Mouse (Mus musculus): ENCODE results near the gene Tm9sf3.

The Tm9sf3 gene

DNA sequence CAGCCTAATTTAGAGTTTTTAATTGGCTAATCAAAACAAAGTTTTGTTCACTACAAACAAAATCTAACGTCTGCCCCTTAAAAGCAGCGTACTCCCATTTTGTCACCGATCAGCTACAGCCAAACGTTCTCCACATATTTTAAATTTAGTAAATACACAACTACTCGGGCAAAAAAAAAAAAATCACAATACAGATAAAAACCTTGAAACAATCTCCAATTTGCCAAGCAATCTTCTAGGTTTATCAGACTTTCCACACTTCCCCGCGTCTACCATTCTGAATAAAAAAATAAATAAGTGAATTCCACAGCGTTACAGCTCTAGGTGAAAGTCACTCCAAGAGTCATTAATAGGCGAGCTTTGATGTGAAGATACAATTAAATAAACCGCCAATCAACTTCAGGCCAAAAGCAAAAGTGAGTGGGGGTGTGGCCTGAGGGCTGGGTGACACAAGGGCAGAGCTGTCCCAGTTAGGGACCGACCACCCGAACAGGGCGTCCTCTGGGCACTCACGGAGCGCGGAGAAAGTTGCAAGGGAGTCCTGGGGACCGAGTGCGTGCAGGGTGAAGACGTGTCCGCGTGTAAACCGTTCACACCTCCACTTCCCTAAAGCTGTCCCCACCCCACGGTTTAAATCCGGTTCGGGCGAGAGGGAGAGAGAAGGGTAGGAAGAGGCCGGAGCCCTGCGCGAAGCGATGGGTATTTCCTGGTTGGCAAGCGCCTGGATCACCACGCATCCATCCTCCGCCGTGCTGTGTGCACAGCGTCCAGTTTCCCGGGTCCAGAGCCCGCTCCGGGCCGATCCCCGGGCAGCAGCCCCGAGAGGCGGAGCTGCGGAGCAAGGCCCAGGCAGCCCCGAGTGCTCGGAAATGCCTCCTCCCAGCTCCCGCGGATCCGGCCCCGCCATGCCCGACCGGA is 826 bp downstream of the Tm9sf3 start:
- DNase-seq (ENCODE audit: inconsistent ontology term): peak; percentile 78

DNA sequence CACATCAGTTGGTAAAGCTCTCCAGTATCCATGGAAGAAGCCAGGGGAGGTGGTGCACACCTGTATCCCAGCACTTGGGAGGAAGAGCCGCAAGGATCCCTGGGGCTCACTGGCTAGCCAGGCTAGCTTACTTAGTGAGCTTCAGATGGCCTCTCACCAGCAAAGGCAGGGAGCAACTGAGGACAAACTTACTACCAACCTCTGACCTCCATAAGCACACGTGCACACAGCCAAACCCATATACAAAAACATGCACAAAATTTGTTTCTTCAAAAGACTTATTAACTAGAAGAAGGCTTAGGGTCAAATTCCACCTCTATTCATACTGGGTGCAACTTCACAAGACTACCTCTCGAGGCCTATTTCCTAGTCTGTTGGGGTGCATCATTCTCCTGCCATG is 3.1 kb downstream of the Tm9sf3 start:
- no peak for DNase-seq (ENCODE audit: inconsistent ontology term)

DNA sequence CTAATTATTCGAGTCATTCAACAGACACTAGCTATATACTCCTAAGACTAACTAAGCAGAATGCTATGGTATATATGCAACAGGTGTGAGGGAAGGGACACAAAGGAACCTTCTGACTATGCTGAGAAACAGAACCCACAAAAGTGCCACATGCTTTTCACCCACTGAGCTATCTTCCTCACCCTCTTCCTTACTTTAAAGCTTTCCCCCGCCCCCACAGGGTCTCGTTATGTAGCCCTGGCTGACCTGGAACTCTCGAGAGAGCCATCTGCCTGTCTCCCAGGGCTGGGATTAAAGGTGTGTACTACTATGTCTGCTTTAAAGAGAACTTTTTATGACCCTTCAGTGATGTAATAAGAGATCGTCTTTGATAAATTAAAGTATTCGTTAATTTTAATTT is 4.5 kb downstream of the Tm9sf3 start:
- no peak for DNase-seq (ENCODE audit: inconsistent ontology term)

DNA sequence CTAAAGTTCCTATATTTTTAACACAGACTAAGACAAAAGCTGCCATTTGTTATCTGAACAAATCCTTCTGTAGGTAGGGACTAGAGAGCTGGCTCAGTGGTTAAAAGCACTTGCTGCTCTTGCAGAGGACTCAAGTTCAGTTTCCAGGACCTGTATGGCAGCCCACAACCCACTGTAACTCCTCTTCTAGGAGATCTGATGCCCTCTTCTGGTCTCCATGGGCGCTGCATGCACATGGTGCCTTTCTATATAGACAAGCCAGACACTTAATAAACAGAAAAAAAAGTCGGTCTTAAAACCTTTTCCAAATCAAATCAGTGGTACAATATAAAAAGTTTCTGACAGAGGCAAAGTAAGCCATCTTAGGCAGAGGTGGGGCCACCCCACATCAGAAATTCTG is 5.1 kb downstream of the Tm9sf3 start:
- DNase-seq (ENCODE audit: inconsistent ontology term): no peak

DNA sequence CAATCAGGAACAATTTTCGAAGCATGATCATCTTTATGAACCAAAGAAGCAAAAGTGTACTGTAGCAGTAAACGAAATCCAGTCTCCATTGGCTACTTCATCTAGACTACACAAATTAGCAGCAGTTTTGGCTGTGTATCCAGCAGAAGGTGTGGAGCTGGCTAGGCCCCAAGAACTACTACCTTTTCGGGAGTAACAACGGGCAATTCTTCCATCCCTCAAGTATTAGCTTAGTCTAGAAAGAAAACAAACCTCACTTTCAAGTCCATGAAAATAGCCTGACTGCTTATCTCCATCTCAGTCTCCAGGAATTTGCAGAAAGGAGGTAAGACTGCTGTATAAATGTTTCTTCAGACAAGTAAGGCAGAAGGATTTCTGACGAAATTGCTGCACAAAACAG is 9.2 kb downstream of the Tm9sf3 start:
- no peak for DNase-seq (ENCODE audit: inconsistent ontology term)

DNA sequence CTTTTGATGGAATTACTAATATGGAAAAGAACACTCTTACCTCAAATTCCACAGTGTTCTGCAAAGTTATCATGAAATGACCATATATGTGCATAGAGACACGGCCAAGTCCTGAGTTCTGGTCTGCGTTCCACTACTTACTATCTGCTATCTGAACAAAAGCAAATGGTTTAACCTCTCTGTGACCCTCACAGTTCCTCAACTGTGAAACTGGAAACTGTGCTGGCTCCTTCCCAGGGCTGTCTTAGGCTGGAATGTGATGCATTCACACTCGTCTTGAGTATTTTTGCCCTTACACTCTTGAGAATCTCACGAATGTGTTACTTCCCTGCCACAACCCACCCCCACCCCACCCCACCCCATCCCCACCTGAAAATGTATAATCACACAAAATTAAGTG is 14.8 kb downstream of the Tm9sf3 start:
- peak; percentile 53 for DNase-seq (ENCODE audit: inconsistent ontology term)

DNA sequence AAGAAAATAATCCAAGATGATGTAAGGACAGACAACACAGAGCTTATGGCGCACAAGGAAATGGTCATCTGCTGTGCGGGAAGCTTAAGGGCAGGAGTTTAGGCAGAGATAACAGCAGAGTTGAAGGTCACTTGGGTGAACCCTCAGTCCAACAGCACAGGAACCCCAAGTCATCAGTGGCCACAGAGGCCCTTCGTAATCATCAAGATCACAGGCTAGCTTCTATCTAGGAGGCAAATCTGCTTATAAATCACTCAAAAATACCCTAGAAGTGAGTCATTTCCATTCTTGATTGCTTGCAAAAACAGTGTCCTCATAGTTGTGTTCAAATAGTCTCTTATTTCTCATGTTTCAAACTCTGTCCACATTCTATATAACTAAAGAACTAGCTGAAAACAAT is 15.5 kb downstream of the Tm9sf3 start:
- DNase-seq (ENCODE audit: inconsistent ontology term): peak; percentile 46

DNA sequence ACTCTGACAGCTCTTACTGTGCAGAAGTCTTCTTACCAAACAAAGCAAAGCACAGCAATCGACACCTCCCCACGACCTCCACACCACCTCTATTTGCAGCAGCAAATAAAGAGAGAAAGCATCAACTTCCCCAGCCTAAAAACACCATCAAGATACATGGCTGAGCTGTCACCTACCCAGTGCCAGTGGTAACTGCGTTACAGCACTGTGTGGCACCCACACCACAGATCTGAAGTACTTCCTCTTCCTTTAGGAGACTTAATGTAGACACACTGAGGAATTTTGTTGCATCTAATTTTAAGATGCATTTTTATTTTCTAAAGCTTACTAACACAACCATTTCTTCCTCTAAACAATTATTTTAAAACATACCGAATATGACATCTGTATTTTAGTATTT is 17.5 kb downstream of the Tm9sf3 start:
- DNase-seq (ENCODE audit: inconsistent ontology term): no peak

DNA sequence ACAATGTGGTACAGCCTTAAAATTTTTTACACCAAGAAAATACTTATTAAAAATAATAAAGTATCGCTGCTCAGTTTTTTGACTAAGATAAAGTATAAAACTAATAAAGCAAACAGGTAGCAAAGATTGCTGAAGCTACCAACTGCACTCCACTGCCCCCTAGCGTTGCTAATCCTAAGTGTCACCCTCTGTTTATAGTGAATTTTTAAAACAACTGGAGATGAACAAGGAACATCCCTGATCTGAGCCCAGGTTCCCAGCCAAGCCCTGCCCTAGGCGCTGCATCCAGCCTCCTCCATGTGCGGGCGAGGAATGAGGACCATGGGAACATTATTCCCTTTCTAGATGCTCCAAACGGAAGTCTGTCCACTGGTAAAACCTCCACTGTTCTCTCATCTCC is 19.2 kb downstream of the Tm9sf3 start:
- no peak for DNase-seq (ENCODE audit: inconsistent ontology term)

DNA sequence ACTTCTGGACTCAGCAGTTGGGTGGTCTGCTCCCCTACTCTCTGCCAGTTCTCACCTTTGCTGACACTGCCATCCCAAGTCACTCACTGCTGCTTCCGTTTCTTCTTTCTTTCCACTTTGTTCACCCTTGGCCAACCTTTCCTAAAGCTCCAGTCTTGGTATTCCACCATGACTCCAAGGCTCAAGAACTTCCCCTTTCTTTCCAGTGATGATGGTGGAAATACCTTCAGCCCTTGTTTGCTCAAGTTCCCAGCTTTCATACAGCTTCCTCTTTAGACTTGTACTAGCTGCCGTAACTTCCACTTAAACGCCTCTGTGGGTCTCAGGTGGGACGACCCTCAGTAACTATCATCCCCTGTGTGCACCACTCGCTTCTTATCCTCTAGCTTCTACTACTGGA is 21.8 kb downstream of the Tm9sf3 start:
- no peak for DNase-seq (ENCODE audit: inconsistent ontology term)

DNA sequence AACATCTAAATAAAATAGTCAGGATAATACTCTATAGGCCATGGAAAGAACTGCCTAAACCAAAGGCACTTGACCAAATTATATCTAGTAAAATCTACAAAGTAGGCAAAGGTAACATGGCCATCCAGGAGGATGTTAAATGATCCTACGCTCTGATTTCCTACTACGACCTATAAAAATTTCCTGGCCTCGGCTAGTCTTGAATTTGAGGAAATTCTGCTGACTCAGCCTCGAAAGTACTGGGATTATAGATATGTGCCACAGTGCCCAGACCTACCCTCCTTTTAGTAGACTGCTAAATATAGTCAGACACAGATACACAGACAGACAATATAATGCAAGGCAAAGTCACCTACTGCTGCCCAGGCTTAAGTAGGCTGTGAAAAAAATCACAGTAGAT is 30.1 kb downstream of the Tm9sf3 start:
- no peak for DNase-seq (ENCODE audit: inconsistent ontology term)

DNA sequence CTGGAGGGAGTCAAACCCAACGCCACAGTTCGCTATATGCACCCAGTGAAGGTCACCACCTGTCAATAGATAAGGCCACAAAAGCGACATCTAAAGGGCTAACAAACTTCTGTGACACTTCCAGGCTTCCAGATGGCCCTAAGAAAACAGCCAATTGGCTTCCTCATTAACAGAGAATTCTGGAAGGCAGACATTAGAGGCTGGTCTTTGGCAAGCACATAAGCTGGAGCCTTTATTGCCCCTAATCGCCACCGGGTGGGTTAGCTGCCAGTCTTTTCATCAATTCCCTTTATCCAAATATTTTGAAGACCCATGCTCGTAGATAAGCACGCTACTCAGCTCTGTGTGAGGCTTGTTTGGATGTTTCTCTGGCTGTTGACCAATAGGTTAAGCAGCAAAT is 55.5 kb downstream of the Tm9sf3 start:
- no peak for DNase-seq (ENCODE audit: inconsistent ontology term)

DNA sequence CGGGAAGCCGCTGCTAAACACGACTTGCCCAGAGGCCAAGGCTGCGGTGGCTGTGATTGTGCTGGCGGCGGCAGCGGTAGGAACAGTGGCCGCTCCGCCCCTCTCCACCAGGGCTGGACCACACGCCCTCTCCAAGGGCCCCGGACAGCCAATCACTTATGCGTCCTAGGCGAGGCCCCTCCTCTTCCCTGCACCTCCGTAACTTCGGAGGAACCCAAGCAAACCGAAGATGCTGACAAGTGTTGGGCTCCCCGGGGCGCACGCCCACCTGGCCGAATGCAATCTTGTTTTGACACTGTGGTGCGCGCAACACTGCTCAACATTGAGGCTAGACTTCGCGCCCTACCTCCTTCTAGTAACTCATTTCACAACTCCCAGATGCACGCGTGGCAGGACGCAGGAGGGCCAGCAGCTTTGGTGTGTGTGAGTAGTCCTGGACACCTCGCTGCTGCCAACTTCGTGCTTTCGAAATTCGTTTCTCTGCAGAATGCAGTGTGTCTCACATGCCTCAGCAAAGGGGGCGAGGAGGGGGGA is 56.9 kb downstream of the Tm9sf3 start, which contains the start of gene Tll2:
TSS of gene Tll2 (minus strand) at position 25 of the 534 bp plus-strand sequence.
- DNase-seq (ENCODE audit: inconsistent ontology term): peak; percentile 86

DNA sequence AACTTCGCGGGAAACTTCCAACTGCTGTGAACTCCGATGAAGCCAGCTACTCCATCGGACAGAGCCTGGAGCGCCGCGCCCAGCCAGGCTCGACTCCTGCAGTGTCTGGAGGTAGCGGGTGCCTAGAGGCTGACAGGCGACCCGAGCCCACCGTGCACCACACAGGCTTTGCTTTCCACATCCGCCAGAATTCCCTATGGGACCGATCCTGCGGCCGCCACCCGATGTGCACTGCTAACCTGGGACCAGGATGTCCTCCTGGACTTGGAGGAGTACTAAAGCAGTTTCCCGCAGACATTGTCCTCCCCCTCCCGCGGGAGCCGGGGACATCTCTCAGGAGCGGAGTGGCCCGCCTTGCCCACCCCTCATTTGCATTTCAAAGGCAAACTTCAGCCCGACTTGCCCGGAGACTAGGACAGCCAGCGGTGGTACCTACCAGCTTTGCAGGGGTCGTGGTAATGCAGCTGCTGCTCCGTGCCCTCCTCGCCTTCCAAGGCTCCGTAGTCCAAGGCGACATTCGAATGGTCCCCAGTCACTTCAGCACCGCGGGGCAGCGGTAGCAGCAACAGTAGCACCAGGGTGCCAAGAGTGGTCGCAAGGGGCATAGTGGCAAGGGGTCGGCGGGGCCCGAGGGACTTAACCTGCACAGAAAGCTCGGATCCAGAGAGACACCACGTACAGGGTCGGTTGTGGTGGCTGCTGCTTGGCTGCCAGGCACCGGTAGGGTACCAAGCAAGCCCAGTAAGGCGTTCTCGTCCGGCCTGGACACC is 57.6 kb downstream of the Tm9sf3 start:
- no peak for DNase-seq (ENCODE audit: inconsistent ontology term)

DNA sequence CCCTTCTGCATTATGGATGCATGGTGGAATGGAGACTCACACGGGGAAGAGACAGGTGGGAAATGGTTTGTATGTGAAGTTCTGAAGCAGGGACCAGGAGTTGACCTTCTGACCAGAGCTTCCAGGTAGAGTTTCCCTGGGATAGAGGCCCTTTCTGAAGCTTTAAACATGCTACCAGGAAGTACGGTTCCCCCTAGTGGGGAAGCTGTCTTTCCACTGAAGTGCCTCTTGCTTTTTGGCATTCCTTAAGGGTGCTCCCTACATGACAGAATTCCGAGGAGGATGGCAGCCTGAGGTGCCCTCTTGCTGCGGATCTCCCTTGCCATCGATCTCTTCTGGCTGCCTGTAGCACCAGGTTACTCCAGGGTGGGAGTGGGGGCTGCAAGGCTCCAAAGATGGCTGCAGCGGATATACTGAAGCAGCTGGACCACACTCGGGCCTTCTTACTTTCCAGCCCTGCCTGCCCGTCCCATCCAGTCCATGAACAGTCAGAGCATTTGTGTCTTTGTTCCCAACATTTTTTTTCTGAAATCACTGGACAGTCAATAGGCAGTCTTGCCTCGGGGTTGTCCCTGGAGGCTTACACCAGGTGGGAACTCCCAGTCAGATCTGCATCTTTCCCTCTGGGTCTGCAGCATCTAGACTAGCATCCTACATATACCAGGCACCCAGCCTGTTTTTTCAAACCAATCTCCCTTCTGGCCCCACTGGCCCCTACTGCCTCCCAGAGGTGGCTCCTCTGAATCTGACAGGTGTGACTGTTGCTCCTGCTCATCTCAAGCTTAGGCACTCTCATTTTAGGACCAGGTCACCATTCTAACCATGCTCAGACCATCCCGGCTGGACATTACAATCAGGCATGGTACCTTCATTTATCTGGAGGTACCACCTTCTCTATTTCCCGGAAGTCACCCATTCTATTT is 59.4 kb downstream of the Tm9sf3 start:
- no peak for DNase-seq (ENCODE audit: inconsistent ontology term)

DNA sequence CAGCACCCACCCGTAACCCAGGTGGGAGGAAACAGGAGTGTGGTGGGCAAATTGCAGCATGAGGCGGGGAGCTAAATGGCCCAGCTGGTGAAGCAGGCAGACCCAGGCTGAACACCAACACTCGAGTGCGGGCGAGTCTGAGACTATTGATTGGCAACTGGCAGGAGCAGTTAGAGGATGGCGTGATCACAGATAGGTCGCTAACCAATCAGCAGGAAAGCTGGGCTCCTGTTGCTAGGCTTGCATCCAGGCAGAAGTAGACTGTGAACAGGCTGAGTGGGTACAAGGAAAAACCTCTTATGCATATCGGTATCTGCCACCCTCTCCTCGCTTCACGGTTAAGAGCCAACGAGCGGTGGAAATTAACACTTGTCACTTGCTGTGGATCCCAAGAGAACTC is 66.2 kb downstream of the Tm9sf3 start:
- DNase-seq (ENCODE audit: inconsistent ontology term): no peak

DNA sequence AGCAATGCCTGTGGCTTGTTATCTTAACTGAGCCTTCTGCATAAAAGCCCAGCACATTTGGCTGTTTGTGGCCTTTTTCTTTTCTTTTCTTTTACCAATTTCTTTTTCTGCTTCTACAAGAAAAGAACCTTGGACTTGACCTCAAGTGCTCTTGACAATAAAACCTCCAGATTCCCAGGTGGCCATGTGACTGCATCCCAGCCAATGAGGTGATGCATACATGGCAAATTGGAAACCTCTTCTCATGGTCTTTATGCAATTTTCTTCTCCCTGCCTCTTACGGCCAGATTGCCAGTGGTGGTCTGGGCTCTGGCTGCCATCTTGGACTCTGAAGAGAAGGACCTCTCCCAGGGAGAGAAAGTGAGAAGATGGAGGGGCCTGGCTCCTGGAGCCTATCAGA is 70.4 kb downstream of the Tm9sf3 start:
- no peak for DNase-seq (ENCODE audit: inconsistent ontology term)

DNA sequence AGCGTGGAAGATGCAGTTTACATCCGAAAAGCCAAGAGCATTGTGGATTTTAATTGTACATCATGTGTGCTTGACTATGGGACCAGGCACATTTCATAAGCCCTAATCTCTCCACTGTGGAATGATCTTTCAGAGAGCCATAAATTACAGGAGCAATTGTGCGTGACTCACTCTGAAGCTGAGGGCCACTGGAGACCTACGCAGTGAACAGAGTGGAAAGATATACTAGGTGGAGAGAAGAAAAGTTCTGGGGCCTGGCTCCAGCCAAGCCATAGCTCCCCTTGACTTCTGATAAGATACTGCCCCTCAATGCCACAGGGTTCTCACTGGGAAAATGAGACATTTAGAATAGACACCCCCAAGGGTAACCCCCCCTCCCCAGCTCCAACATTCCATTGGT is 70.8 kb downstream of the Tm9sf3 start:
- DNase-seq (ENCODE audit: inconsistent ontology term): no peak

DNA sequence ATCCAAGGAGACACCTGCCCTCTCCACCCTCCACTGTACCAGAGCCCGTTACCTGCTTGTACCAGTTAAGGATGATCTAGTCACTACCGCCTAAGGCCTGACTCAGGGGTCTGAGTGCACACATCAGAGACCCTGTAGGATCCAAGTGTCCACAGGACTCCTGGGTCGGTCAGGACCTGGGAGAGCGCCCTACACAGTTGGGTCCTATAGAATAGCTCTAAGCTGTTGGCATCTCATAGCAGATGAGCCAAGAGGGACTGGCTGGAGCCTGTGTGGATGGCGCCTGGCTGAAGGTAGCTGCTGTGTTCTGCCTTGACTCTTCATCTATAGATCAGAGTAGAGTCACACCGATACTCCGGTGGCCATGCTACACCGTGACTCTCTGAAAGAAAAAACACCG is 72.1 kb downstream of the Tm9sf3 start:
- DNase-seq (ENCODE audit: inconsistent ontology term): peak; percentile 15

DNA sequence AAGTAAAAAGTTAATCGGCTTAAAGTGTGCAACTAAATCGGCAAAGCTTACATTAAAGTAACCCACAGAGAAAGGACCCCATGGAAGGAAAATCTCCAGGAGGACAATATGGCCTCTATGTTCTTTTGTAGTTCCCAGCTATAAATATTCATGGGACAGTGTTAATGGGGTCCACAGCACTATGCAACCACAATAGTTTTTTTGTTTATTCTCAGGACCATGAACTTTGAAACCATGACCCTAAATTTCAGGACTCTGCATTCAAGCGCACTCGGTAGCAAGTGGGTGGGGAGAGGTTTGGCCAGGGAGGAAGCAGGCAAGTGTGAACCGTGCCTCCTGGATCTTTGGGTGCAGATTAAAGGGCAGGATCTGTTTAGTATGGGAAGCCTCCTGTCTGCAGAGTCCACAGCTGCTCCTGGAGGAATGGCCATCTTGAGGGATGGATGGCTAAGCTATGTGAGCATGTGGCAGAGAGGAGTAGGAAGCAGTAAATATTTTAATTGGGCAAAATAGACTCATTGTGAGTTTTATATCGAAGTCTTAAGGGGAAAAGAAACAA is 72.8 kb downstream of the Tm9sf3 start:
- no peak for DNase-seq (ENCODE audit: inconsistent ontology term)

DNA sequence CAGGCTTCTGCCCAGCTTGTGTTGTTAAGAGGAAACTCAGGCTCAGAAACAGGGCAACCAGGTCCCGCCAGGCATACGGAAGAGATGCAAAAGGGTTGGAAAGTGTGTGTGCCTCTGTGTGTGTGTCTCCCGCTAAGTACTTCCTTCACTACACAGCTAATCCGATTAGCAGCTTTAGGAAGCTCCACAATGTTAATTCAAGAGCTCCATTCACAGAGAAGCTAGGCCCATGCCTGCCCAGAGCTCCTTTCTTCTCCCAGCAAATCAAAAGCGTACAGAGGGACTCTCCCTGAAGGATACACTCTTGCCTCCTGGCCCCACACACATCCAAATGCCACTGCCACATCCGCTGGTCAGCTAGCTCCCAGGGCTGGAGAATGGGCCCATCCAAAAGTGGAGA is 86.5 kb downstream of the Tm9sf3 start:
- DNase-seq (ENCODE audit: inconsistent ontology term): no peak
